Mouse (Mus musculus) central nervous system, embryonic 11.5 days (tissue): ENCODE measurements around the gene Nfix. TPM values are rescaled to one million over a fixed set of nuclear protein-coding genes. Genes with fewer than 3 reads are reported as not detected.

Experiments
- polyA plus RNA-seq: library from polyadenylated mRNA; depleted of rRNA; stranded (reverse); fragments of >200 nt; gene quantifications from 2 replicates; pipeline ENCODE4 v1.2.3, GENCODE M21; 2012; rRNA removed

The Nfix gene
- 7.8 and 9.6 TPM in 2 replicates for polyA plus RNA-seq

GRCm38 (mm10) chr8:84799999-84800831 is at the start of gene Nfix:
Nfix (minus strand) TSS chr8:84800344.

GRCm38 (mm10) chr8:84846722-84847572 is 46.8 kb upstream of the Nfix start, which contains the start of gene Calr:
Calr (minus strand) TSS chr8:84846934.

DNA sequence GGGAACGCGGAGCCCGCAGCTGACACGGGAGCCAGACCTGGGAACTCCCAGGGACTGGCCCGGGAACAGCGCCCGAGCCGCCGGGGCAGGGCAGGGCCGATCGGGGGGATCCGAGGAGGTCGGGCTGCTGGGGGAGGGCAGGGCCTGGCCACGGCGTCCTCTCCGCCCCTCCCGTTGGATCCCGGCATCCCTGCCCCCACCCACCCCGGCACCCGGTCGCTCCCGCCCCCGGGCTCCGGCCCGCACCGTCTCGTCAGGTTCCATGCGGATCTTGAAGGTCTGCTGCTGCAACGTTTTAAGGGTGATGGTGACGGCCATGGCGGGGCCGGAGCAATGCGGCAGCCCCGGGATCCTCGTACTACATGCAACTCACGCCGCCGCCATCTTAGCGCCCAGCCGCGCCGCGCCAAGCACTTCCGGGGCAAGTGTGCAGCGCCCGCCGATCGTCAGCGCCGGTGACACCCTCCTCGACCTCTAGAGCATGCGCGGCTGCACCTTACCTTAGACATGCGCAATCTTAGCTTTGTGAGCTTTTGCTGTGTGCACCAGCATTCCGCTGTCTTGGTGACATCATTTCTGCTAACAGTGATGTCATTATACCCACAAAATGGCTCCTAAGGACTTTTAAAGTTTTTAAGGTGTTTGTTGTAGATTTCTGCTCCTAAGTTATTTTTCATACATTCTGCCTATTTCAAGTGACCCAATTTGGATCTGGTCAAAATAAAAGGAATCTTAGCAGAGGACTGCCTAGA is 40.3 kb upstream of the Nfix start, which contains the start of gene Rad23a:
Rad23a (minus strand) TSS at position 418 of the 752 bp plus-strand sequence.

GRCm38 (mm10) chr8:84831490-84831889 is 31.3 kb upstream of the Nfix start, which contains the start of gene Gadd45gip1:
Gadd45gip1 (plus strand) TSS chr8:84831522.

DNA sequence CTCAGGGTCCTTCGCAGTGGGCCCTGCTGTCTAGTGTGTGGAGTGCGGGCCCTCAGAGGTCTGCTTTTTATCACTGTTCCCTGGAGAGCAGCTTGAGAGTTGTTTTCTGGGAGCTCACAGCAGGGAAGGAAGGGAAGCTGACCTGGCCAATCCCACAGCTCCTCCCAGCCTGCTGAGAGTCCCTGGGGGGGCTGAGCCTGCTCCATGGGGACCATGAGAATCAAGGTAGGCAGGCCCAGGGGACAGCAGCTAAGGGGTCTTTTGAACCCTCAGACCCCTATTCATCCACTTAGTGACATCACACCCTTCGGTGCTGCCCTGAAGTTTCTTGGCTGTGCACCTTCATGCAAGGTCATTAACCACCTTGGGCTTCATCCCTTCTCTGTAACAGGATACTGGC is 22.6 kb upstream of the Nfix start, which contains the start of gene Dand5:
Dand5 (minus strand) TSS at position 101 of the 400 bp plus-strand sequence.

GRCm38 (mm10) chr8:84722850-84723570 is 77.1 kb downstream of the Nfix start, which contains the start of gene G430095P16Rik:
G430095P16Rik (plus strand) TSS chr8:84723007.

GRCm38 (mm10) chr8:84700941-84701911 is 98.9 kb downstream of the Nfix start, which contains the start of gene Lyl1:
Lyl1 (plus strand) TSS chr8:84701457.

DNA sequence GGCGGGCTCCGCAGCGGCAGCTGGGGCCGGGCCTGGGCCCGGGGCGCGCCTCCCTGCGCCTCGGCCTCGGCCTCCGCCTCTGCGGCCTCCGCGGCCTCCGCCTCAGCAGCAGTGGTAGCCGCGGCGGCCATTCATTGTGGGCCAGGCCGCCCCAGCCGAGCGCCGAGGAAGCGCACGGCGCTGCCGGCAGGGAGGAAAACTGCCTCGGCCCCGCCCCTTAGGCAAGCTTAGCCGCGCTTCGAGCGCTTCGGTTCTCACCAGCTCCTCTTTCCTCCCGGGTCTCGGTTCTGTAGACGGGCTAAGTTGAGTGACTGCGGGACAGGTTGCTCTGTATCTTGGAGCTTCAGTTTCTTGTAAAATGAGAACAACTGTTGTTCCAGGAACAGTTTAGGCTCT is 112.4 kb downstream of the Nfix start, which contains the start of gene Nacc1:
Nacc1 (minus strand) TSS at position 158 of the 396 bp plus-strand sequence.

GRCm38 (mm10) chr8:84686191-84687002 is 113.7 kb downstream of the Nfix start, which contains the start of gene Trmt1:
Trmt1 (plus strand) TSS chr8:84686307.

GRCm38 (mm10) chr8:84662581-84663065 is 137.5 kb downstream of the Nfix start, which contains the start of gene Ier2:
Ier2 (minus strand) TSS chr8:84662852.

Other genes starting within 250 kb of the Nfix start
- gene Ier2, start 137.5 kb downstream of the Nfix start, polyA plus RNA-seq = 22.8 and 24.3 TPM in 2 replicates
- gene Trmt1, start 114.0 kb downstream of the Nfix start, polyA plus RNA-seq = 109 and 112 TPM in 2 replicates
- gene Nacc1, start 112.5 kb downstream of the Nfix start, polyA plus RNA-seq = 55.6 and 88.0 TPM in 2 replicates
- gene Lyl1, start 98.9 kb downstream of the Nfix start, polyA plus RNA-seq = 6.1 and 7.2 TPM in 2 replicates
- 2.7 and 4.9 TPM in 2 replicates for gene G430095P16Rik, start 77.3 kb downstream of the Nfix start, polyA plus RNA-seq
- gene Dand5, start 22.5 kb upstream of the Nfix start, polyA plus RNA-seq = 3.2 and 4.7 TPM in 2 replicates
- 29.3 and 32.5 TPM in 2 replicates for gene Gadd45gip1, start 31.2 kb upstream of the Nfix start, polyA plus RNA-seq
- gene Rad23a, start 40.3 kb upstream of the Nfix start, polyA plus RNA-seq = 65.7 and 76.9 TPM in 2 replicates
- gene Calr, start 46.6 kb upstream of the Nfix start, polyA plus RNA-seq = 669 and 1,481 TPM in 2 replicates
- 97.5 and 98.6 TPM in 2 replicates for gene Farsa, start 56.6 kb upstream of the Nfix start, polyA plus RNA-seq
- gene Syce2, start 71.8 kb upstream of the Nfix start, polyA plus RNA-seq = 38.7 and 41.1 TPM in 2 replicates
- gene Gcdh, start 93.6 kb upstream of the Nfix start, polyA plus RNA-seq = 47.6 and 59.7 TPM in 2 replicates
- 13.0 and 22.9 TPM in 2 replicates for gene Klf1, start 101.6 kb upstream of the Nfix start, polyA plus RNA-seq
- 8.9 and 10.6 TPM in 2 replicates for gene Dnase2a, start 108.2 kb upstream of the Nfix start, polyA plus RNA-seq
- 21.4 and 22.8 TPM in 2 replicates for gene Mast1, start 137.0 kb upstream of the Nfix start, polyA plus RNA-seq
- 1.1 TPM in 2 replicates for gene Rtbdn, start 146.6 kb upstream of the Nfix start, polyA plus RNA-seq
- not detected in 2 replicates for gene Gm49661, start 169.1 kb upstream of the Nfix start, polyA plus RNA-seq
- 836 and 1,138 TPM in 2 replicates for gene Prdx2, start 169.2 kb upstream of the Nfix start, polyA plus RNA-seq
- gene Rnaseh2a, start 169.4 kb upstream of the Nfix start, polyA plus RNA-seq = 85.7 and 158 TPM in 2 replicates
- gene Junb, start 178.4 kb upstream of the Nfix start, polyA plus RNA-seq = 3.7 and 3.8 TPM in 2 replicates
- gene Hook2, start 190.3 kb upstream of the Nfix start, polyA plus RNA-seq = 12.8 and 15.9 TPM in 2 replicates
- 0.04 TPM in 1 of 2 replicates, not detected in the other for gene Best2, start 214.2 kb upstream of the Nfix start, polyA plus RNA-seq
- gene Asna1, start 224.9 kb upstream of the Nfix start, polyA plus RNA-seq = 186 and 196 TPM in 2 replicates
- gene Trir, start 226.5 kb upstream of the Nfix start, polyA plus RNA-seq = 185 and 357 TPM in 2 replicates
- gene Tnpo2, start 236.6 kb upstream of the Nfix start, polyA plus RNA-seq = 72.4 and 83.1 TPM in 2 replicates